Mouse (Mus musculus): Measurements from ENCODE around the gene Clcf1. TPM values are rescaled to one million over a fixed set of nuclear protein-coding genes. Genes with fewer than 3 reads are reported as not detected.

The Clcf1 gene
- polyA plus RNA-seq, 1 experiment, result 11.5 TPM

GRCm38 (mm10) chr19:4257897-4258252 lies 43.8 kb downstream of the Clcf1 start:
- TF ChIP-seq MYOD1 (IDR thresholded peaks at IDR 0.05; ENCODE audit: control insufficient read depth in 1 of 3, insufficient read length in 2 of 3, low read depth in 2 of 3) (no peak), TCF12 (IDR thresholded peaks at IDR 0.05; ENCODE audit: insufficient read depth, poor library complexity, severe bottlenecking) (no peak), TCF3 (IDR thresholded peaks at IDR 0.05; ENCODE audit: insufficient read length, low read depth) (no peak), USF1 (IDR thresholded peaks at IDR 0.05; ENCODE audit: low read depth) (no peak), SRF (IDR thresholded peaks at IDR 0.05; ENCODE audit: control insufficient read depth, insufficient read length, low read depth) (no peak), POLR2AphosphoS2 (IDR thresholded peaks at IDR 0.05; ENCODE audit: insufficient read length, low read depth) (no peak), CEBPB (IDR thresholded peaks at IDR 0.05; ENCODE audit: insufficient read depth, poor library complexity, severe bottlenecking) (no peak), REST (IDR thresholded peaks at IDR 0.05; ENCODE audit: insufficient read depth, insufficient read length) (no peak), MAX (IDR thresholded peaks at IDR 0.05; ENCODE audit: low read depth) (no peak), MYOG (IDR thresholded peaks at IDR 0.05; ENCODE audit: control insufficient read depth in 1 of 3, insufficient read depth in 1 of 3, insufficient read length in 2 of 3, low read depth in 2 of 3) (no peak), E2F4 (IDR thresholded peaks at IDR 0.05; ENCODE audit: insufficient read depth) (no peak), POLR2A (IDR thresholded peaks at IDR 0.05; ENCODE audit: insufficient read length, low read depth) (no peak)
- H3K4me2 ChIP-seq (ENCODE audit: low read depth), result peak overlapping the region; percentile 77

GRCm38 (mm10) chr19:4261038-4261698 lies 47.1 kb downstream of the Clcf1 start:
- Histone ChIP-seq H3K36me3 (ENCODE audit: control insufficient read depth, insufficient read depth) (no peaks in the 10 kb centered on the region), H3K4me2 (ENCODE audit: low read depth) (no peak overlapping the region), H3K27me3 (ENCODE audit: control insufficient read depth, insufficient read depth, insufficient read length) (no peaks in the 10 kb centered on the region), H3K4me3 (no peak overlapping the region), H3ac (ENCODE audit: control insufficient read depth, insufficient read length) (no peak overlapping the region), H3K79me2 (ENCODE audit: control insufficient read depth, insufficient read depth) (no peaks in the 10 kb centered on the region)
- TF ChIP-seq POLR2A (IDR thresholded peaks at IDR 0.05; ENCODE audit: insufficient read length, low read depth) (no peak), TCF3 (IDR thresholded peaks at IDR 0.05; ENCODE audit: insufficient read length, low read depth) (no peak)

More at GRCm38 (mm10) chr19:4257897-4258252, 43.8 kb downstream of the Clcf1 start:
- Histone ChIP-seq H3K36me3 (ENCODE audit: control insufficient read depth, insufficient read depth) (no peaks in the 10 kb centered on the region), H3K79me2 (ENCODE audit: control insufficient read depth, insufficient read depth) (no peaks in the 10 kb centered on the region), H3K4me3 (peak overlapping the region; percentile 40), H3ac (ENCODE audit: control insufficient read depth, insufficient read length) (no peak overlapping the region), H3K27me3 (ENCODE audit: control insufficient read depth, insufficient read depth, insufficient read length) (no peaks in the 10 kb centered on the region)

- Histone ChIP-seq H3K4me3 (no peak overlapping the region), H3K36me3 (ENCODE audit: control insufficient read depth, insufficient read depth) (no peaks in the 10 kb centered on the region), H3K27me3 (ENCODE audit: control insufficient read depth, insufficient read depth, insufficient read length) (no peaks in the 10 kb centered on the region), H3K4me2 (ENCODE audit: low read depth) (no peak overlapping the region), H3K79me2 (ENCODE audit: control insufficient read depth, insufficient read depth) (no peaks in the 10 kb centered on the region), H3ac (ENCODE audit: control insufficient read depth, insufficient read length) (no peak overlapping the region)
- TF ChIP-seq REST (IDR thresholded peaks at IDR 0.05; ENCODE audit: insufficient read depth, insufficient read length) (no peak), TCF12 (IDR thresholded peaks at IDR 0.05; ENCODE audit: insufficient read depth, poor library complexity, severe bottlenecking) (no peak), CEBPB (IDR thresholded peaks at IDR 0.05; ENCODE audit: insufficient read depth, poor library complexity, severe bottlenecking) (no peak)
These were observed 48.7 kb downstream of the Clcf1 start for GRCm38 (mm10) chr19:4262756-4263155.

- no peaks in the 10 kb centered on the region for H3K36me3 ChIP-seq (ENCODE audit: control insufficient read depth, insufficient read depth)
- no peaks in the 10 kb centered on the region for H3K27me3 ChIP-seq (ENCODE audit: control insufficient read depth, insufficient read depth, insufficient read length)
- no peak overlapping the region for H3K4me3 ChIP-seq
- TF ChIP-seq CEBPB (IDR thresholded peaks at IDR 0.05; ENCODE audit: insufficient read depth, poor library complexity, severe bottlenecking) (no peak), E2F4 (IDR thresholded peaks at IDR 0.05; ENCODE audit: insufficient read depth) (no peak), REST (IDR thresholded peaks at IDR 0.05; ENCODE audit: insufficient read depth, insufficient read length) (no peak), TCF12 (IDR thresholded peaks at IDR 0.05; ENCODE audit: insufficient read depth, poor library complexity, severe bottlenecking) (no peak)
- no peaks in the 10 kb centered on the region for H3K79me2 ChIP-seq (ENCODE audit: control insufficient read depth, insufficient read depth)
- H3ac ChIP-seq (ENCODE audit: control insufficient read depth, insufficient read length), result no peak overlapping the region
- H3K4me2 ChIP-seq (ENCODE audit: low read depth), result no peak overlapping the region
These were observed 49.7 kb downstream of the Clcf1 start for GRCm38 (mm10) chr19:4263702-4264101.

- no peak overlapping the region for H3ac ChIP-seq (ENCODE audit: control insufficient read depth, insufficient read length)
- H3K4me2 ChIP-seq (ENCODE audit: low read depth), result no peak overlapping the region
- TF ChIP-seq MYOD1 (IDR thresholded peaks at IDR 0.05; ENCODE audit: control insufficient read depth in 1 of 3, insufficient read length in 2 of 3, low read depth in 2 of 3), result no peak
- no peak for TF ChIP-seq POLR2A (IDR thresholded peaks at IDR 0.05; ENCODE audit: insufficient read length, low read depth)
- TF ChIP-seq TCF12 (IDR thresholded peaks at IDR 0.05; ENCODE audit: insufficient read depth, poor library complexity, severe bottlenecking), result no peak
- no peak for TF ChIP-seq POLR2AphosphoS2 (IDR thresholded peaks at IDR 0.05; ENCODE audit: insufficient read length, low read depth)
- no peak for TF ChIP-seq E2F4 (IDR thresholded peaks at IDR 0.05; ENCODE audit: insufficient read depth)
- TF ChIP-seq MAX (IDR thresholded peaks at IDR 0.05; ENCODE audit: low read depth), result no peak
- no peak for TF ChIP-seq TCF3 (IDR thresholded peaks at IDR 0.05; ENCODE audit: insufficient read length, low read depth)
- TF ChIP-seq MYOG (IDR thresholded peaks at IDR 0.05; ENCODE audit: control insufficient read depth in 1 of 3, insufficient read depth in 1 of 3, insufficient read length in 2 of 3, low read depth in 2 of 3), result no peak
- TF ChIP-seq SRF (IDR thresholded peaks at IDR 0.05; ENCODE audit: control insufficient read depth, insufficient read length, low read depth), result no peak
- TF ChIP-seq REST (IDR thresholded peaks at IDR 0.05; ENCODE audit: insufficient read depth, insufficient read length), result no peak
- no peak for TF ChIP-seq CEBPB (IDR thresholded peaks at IDR 0.05; ENCODE audit: insufficient read depth, poor library complexity, severe bottlenecking)
- no peak for TF ChIP-seq USF1 (IDR thresholded peaks at IDR 0.05; ENCODE audit: low read depth)
- H3K36me3 ChIP-seq (ENCODE audit: control insufficient read depth, insufficient read depth), result no peaks in the 10 kb centered on the region
- no peaks in the 10 kb centered on the region for H3K27me3 ChIP-seq (ENCODE audit: control insufficient read depth, insufficient read depth, insufficient read length)
- H3K79me2 ChIP-seq (ENCODE audit: control insufficient read depth, insufficient read depth), result no peaks in the 10 kb centered on the region
- H3K4me3 ChIP-seq, result no peak overlapping the region
These were observed 50.2 kb downstream of the Clcf1 start for GRCm38 (mm10) chr19:4264171-4264780.

Data from myocyte (in vitro differentiated cells).